ENCODE assay signal across 8 mouse cellular contexts in the genomic region with DNA sequence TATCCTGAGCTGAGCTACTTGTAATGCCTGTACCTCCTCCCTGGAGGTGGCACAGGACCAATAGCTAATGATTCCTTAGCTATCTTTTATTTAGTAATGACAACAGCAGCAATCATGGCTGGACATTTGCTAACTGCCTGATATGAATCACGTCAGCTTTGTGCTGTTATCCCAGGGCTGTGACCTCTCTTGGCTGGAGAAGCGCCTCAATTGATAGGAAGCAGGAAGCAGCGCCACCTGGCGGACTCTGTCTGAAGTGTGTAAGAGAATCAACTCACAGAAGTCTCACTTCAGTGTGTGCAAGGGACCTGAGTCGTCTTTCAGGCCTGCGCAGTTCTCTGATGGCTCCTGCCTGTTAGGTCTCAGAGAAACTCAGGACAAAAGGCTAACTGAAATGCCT. TPM values are rescaled to one million over a fixed set of nuclear protein-coding genes. Genes with fewer than 3 reads are reported as not detected.
A peak's percentile ranks its signal among the peaks of the same experiment; 100 is the strongest.
DNase-seq lines count a peak whose midpoint lies in the region; ATAC-seq lines count a peak whose summit lies in the region.

No protein-coding gene starts in this region.

- 7% methylated on average over 6 of the region's 6 CpGs for WGBS in hindbrain, embryonic 16.5 days

- H3K9ac ChIP-seq in hindbrain, embryonic 16.5 days (ENCODE audit: low read depth, low read length), result no peak overlapping the region

- no peak overlapping the region for H3K27ac ChIP-seq in hindbrain, embryonic 16.5 days (ENCODE audit: low read depth, low read length)

- no peak overlapping the region for H3K4me3 ChIP-seq in hindbrain, embryonic 16.5 days (ENCODE audit: low read length)

- no peaks in the 10 kb centered on the region for H3K9me3 ChIP-seq in hindbrain, embryonic 16.5 days (ENCODE audit: control insufficient read depth, low read length)

- H3K4me1 ChIP-seq in hindbrain, embryonic 16.5 days (ENCODE audit: control insufficient read depth, insufficient read depth, low read depth, low read length), result no peaks in the 10 kb centered on the region

- no peaks in the 10 kb centered on the region for H3K36me3 ChIP-seq in hindbrain, embryonic 16.5 days (ENCODE audit: control insufficient read depth, insufficient read depth, low read length)

- ATAC-seq in hindbrain, embryonic 16.5 days, result peak; percentile 82
- ATAC-seq in megakaryocyte, adult 5-6 weeks (ENCODE audit: poor library complexity, severe bottlenecking), result peak; percentile 91

- DNase-seq in NIH3T3 (ENCODE audit: low read depth), result peak; percentile 97
- peak; percentile 93 to 96 for DNase-seq in cerebellum, postnatal 10 days
- peak; percentile 93 for DNase-seq in gastrocnemius, adult 18-20 months (ENCODE audit: low spot score)
- DNase-seq in left cerebral cortex, adult 11 months (ENCODE audit: low spot score), result peak; percentile 75
- peak; percentile 83 for DNase-seq in right cerebral cortex, adult 18-20 months
- DNase-seq in urinary bladder, postnatal 10 days (ENCODE audit: low spot score), result peak; percentile 73

- no peak overlapping the region for H3K4me2 ChIP-seq in hindbrain, embryonic 16.5 days (ENCODE audit: low read length)

- no peaks in the 10 kb centered on the region for H3K27me3 ChIP-seq in hindbrain, embryonic 16.5 days (replicated peaks; ENCODE audit: control insufficient read depth, insufficient read depth, low read length)

RNA-seq across cellular contexts. Expression of gene 1810062G17Rik, which starts 19.7 kb away (rescaled TPM):
- total RNA-seq in gastrocnemius, adult 18-20 months (2021), result not detected
- 0.29 and 0.41 TPM in 2 replicates for polyA plus RNA-seq in hindbrain, embryonic 16.5 days (2015; fragmentation: Nextera tagmentation; extraction: Ambion mirVana)
- total RNA-seq in megakaryocyte, adult 5-6 weeks (2015), result 0.25 and 0.36 TPM in 2 replicates
- total RNA-seq in megakaryocyte, adult 5-6 weeks (2017), result 0.53 TPM in 1 of 2 replicates, not detected in the other

RNA-seq across cellular contexts. Expression of gene Anxa5, which starts 19.7 kb away (rescaled TPM):
- total RNA-seq in gastrocnemius, adult 18-20 months (2021), result 10 to 100 TPM; 35.6 to 47.6 TPM
- 74.7 and 94.7 TPM in 2 replicates for polyA plus RNA-seq in hindbrain, embryonic 16.5 days (2015; fragmentation: Nextera tagmentation; extraction: Ambion mirVana)
- 570 and 686 TPM in 2 replicates for total RNA-seq in megakaryocyte, adult 5-6 weeks (2015)
- 409 and 433 TPM in 2 replicates for total RNA-seq in megakaryocyte, adult 5-6 weeks (2017)

RNA-seq across cellular contexts. Expression of gene Gm11549, which starts 26.2 kb away (rescaled TPM):
- not detected for total RNA-seq in gastrocnemius, adult 18-20 months (2021)
- 0.47 and 0.75 TPM in 2 replicates for polyA plus RNA-seq in hindbrain, embryonic 16.5 days (2015; fragmentation: Nextera tagmentation; extraction: Ambion mirVana)
- not detected in 2 replicates for total RNA-seq in megakaryocyte, adult 5-6 weeks (2015)
- total RNA-seq in megakaryocyte, adult 5-6 weeks (2017), result not detected in 2 replicates

RNA-seq across cellular contexts. Expression of gene Exosc9, which starts 57.0 kb away (rescaled TPM):
- total RNA-seq in gastrocnemius, adult 18-20 months (2021), result 10 to 100 TPM; 15.6 to 16.5 TPM
- polyA plus RNA-seq in hindbrain, embryonic 16.5 days (2015; fragmentation: Nextera tagmentation; extraction: Ambion mirVana), result 73.4 and 81.9 TPM in 2 replicates
- total RNA-seq in megakaryocyte, adult 5-6 weeks (2015), result 48.9 and 57.0 TPM in 2 replicates
- 60.9 and 76.3 TPM in 2 replicates for total RNA-seq in megakaryocyte, adult 5-6 weeks (2017)

Comparison
In these comparisons a context has a peak if more than half of its experiments do, and no peak if none do; other contexts are left out.
1. RNA of gene Anxa5, which starts 19.7 kb away (total RNA-seq): 409 to 686 TPM in megakaryocyte, adult 5-6 weeks; 35.6 to 47.6 TPM in gastrocnemius, adult 18-20 months; every median in the first group is over 4 times any median in the second.
2. Peak in every context shown above with its lines, with median percentiles within 50 percentile points of each other: DNase-seq.